24 mouse cellular contexts compared by ENCODE assay signal in genomic region chr3:53236471-53236870, GRCm38 (mm10).
"Had no signal": no experiment of that assay in that cellular context is flagged by ENCODE, and none has a peak within 500 bp of the region (broad histone marks: within the 10 kb centered on the region; RNA-seq: fewer than 3 reads in every experiment).

No protein-coding gene starts in this region.

- H3K27me3 ChIP-seq: heart, embryonic 13.5 days; heart, embryonic 15.5 days; hindbrain, embryonic 13.5 days; hindbrain, embryonic 15.5 days; kidney, embryonic 15.5 days; limb, embryonic 13.5 days; limb, embryonic 15.5 days had no signal

- H3K4me2 ChIP-seq: heart, embryonic 11.5 days; heart, embryonic 13.5 days; heart, embryonic 15.5 days; hindbrain, embryonic 13.5 days; hindbrain, embryonic 15.5 days; kidney, embryonic 15.5 days; limb, embryonic 13.5 days; limb, embryonic 15.5 days had no signal

- H3K27ac ChIP-seq: heart, adult 2 months; heart, embryonic 13.5 days; heart, embryonic 15.5 days; hindbrain, embryonic 13.5 days; hindbrain, embryonic 15.5 days; hindbrain, postnatal 0 days; kidney, embryonic 15.5 days; kidney, postnatal 0 days; limb, embryonic 13.5 days; limb, embryonic 15.5 days had no signal

- H3K9ac ChIP-seq: heart, embryonic 13.5 days; heart, embryonic 15.5 days; hindbrain, embryonic 13.5 days; hindbrain, embryonic 15.5 days; kidney, embryonic 15.5 days; limb, embryonic 13.5 days; limb, embryonic 15.5 days had no signal

- H3K4me1 ChIP-seq: heart, embryonic 15.5 days; hindbrain, embryonic 13.5 days; hindbrain, embryonic 15.5 days had no signal

- H3K4me3 ChIP-seq: heart, adult 2 months; heart, embryonic 13.5 days; heart, embryonic 15.5 days; hindbrain, embryonic 13.5 days; hindbrain, embryonic 15.5 days; kidney, embryonic 15.5 days; limb, embryonic 13.5 days; limb, embryonic 15.5 days had no signal

- H3K9me3 ChIP-seq: heart, embryonic 13.5 days; heart, embryonic 15.5 days; hindbrain, embryonic 13.5 days; hindbrain, embryonic 15.5 days; kidney, embryonic 15.5 days; limb, embryonic 15.5 days had no signal

- DNase-seq: gastrocnemius, postnatal 14 days; gastrocnemius, postnatal 36 days; heart, adult 11 months; heart, postnatal 14 days; heart, postnatal 36 days; kidney, adult 11 months; kidney, adult 2 months; kidney, adult 9 months; kidney, postnatal 14 days; kidney, postnatal 36 days; layer of hippocampus, adult 9-11 months; layer of hippocampus, postnatal 36 days; left cerebral cortex, postnatal 4 days had no signal

- H3K36me3 ChIP-seq: hindbrain, embryonic 13.5 days; hindbrain, embryonic 15.5 days; kidney, embryonic 15.5 days had no signal
